Mouse (Mus musculus) neural tube, embryonic 11.5 days (tissue): ENCODE results near the gene Chd1. TPM values are rescaled to one million over a fixed set of nuclear protein-coding genes. Genes with fewer than 3 reads are reported as not detected.

Source experiments
- ATAC-seq: fragments of 200-750 bp; cut with Nextera tagmentation; 2 replicates; pipeline ENCODE4 v1.8.0; 2017; ENCODE audit warnings: moderate number of reproducible peaks, mild to moderate bottlenecking, moderate TSS enrichment, moderate library complexity; ENCODE audit not compliant: insufficient read depth, low FRiP score, low TSS enrichment
- DNase-seq: peaks from one replicate; pipeline ENCODE4 v3.0.0-alpha.2; 2015; ENCODE audit warnings: low spot score
- H3K27ac ChIP-seq: fragments of 300-500 bp; sonication (generic); 2 replicates; pipeline ENCODE4 v1.5.1; 2014; ENCODE audit warnings: low read depth, mild to moderate bottlenecking, low read length
- H3K27me3 ChIP-seq: fragments of 300-500 bp; sonication (generic); 2 replicates; pipeline ENCODE4 v1.6.1; 2014; ENCODE audit warnings: mild to moderate bottlenecking, low read length, mixed read lengths; ENCODE audit not compliant: control insufficient read depth, insufficient read depth
- H3K36me3 ChIP-seq: fragments of 300-500 bp; sonication (generic); 2 replicates; pipeline ENCODE4 v1.6.1; 2014; ENCODE audit warnings: mild to moderate bottlenecking, low read length, moderate library complexity, mixed read lengths; ENCODE audit not compliant: control insufficient read depth, insufficient read depth
- H3K4me1 ChIP-seq: fragments of 300-500 bp; sonication (generic); 2 replicates; pipeline ENCODE4 v1.6.1; 2014; ENCODE audit warnings: low read length, mixed read lengths; ENCODE audit not compliant: control insufficient read depth, insufficient read depth
- H3K4me2 ChIP-seq: fragments of 300-500 bp; sonication (generic); 2 replicates; pipeline ENCODE4 v1.6.1; 2014; ENCODE audit warnings: low read depth, mild to moderate bottlenecking, moderate library complexity
- H3K4me3 ChIP-seq: fragments of 300-500 bp; sonication (generic); 2 replicates; pipeline ENCODE4 v1.5.1; 2014; ENCODE audit warnings: low read depth, low read length
- H3K9ac ChIP-seq: fragments of 300-500 bp; sonication (generic); 2 replicates; pipeline ENCODE4 v1.6.1; 2014; ENCODE audit warnings: mild to moderate bottlenecking, low read length
- H3K9me3 ChIP-seq: fragments of 300-500 bp; sonication (generic); 2 replicates; pipeline ENCODE4 v1.6.1; 2016; ENCODE audit warnings: low read length; ENCODE audit not compliant: control insufficient read depth
- WGBS: fragments of 180-500 bp; shearing (Covaris S2); extraction: QIAGEN DNeasy Blood & Tissue Kit; methylation state at CpG from one replicate; pipeline ENCODE4 v1.1.7; 2014; 5-methylcytosine and 5-hydroxymethylcytosine counted together
- polyA plus RNA-seq: library from polyadenylated mRNA; unstranded; fragments of >200 nt; fragmentation: Nextera tagmentation; extraction: Ambion mirVana; gene quantifications from 2 replicates; pipeline ENCODE4 v1.2.1, GENCODE M21; 2014

Chd1 gene
- polyA plus RNA-seq, 1 experiment from 2014 or later, result 38.8 TPM

DNA sequence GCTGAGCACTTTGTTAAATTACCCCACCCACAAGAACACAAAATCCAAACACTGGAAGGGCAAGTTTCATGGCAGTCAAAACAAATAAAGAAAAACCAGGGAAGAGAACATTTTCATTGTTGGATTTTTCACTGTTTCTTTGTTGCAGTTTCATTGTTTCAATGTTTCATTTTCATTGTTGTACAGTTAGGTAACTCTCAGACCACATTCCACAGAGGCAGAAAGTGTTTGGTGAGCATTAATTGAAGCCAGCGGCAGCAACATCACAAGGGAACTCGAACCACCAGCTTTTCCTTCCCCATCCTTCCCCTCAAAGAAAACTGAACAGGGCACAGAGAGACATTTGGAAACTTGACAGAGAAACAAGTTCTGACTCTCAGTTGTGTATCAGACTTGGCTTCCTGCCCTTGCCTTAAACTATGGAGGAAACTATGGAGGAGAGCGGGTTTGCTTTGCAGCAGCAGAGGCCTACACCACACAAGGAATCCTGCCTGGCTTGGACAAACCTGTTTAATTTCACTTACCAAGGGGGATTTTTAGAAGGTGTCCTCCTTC lies 109.0 kb downstream of the Chd1 start:
- H3K4me2 ChIP-seq, result no peak overlapping the region
- no peak for ATAC-seq
- H3K9me3 ChIP-seq, result no peaks in the 10 kb centered on the region
- no peaks in the 10 kb centered on the region for H3K36me3 ChIP-seq
- peaks cover 20% of the 10 kb centered on the region for H3K4me1 ChIP-seq
- 80% methylated on average over 3 of the region's 3 CpGs for WGBS
- no peak overlapping the region for H3K27ac ChIP-seq
- DNase-seq, result no peak
- no peak overlapping the region for H3K4me3 ChIP-seq
- H3K9ac ChIP-seq, result no peak overlapping the region
- no peaks in the 10 kb centered on the region for H3K27me3 ChIP-seq

DNA sequence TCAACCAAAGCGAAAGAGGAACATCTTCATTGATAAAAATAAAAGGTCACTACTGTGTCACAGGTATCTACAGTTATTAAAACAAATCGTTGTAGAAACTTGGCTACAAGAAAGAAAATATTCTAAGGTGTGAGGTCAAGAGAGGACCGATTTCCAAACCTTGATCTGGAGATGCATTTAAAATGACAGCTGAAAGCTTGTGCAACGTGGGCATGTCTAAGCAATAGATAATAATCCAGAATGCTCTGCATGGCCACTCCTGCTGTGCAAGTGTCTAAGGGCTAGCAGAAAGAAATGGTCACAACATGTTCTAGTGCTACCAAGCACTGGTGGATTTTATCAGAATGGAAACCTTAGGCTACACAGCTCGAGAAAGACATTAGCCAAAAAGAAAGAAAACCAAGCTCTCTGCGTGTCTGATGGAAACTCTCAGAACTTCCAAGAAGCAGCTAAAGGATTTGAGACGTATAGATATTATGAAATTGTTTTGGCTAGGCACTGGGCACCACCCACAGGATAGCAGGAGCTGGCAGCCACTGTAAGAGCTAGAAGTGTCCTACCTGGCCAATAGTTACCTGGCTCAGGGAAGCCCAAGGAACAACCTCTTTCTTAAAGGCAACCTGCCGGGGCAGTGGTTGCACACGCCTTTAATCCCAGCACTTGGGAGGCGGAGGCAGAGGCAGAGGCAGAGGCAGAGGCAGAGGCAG lies 110.7 kb downstream of the Chd1 start:
- Histone ChIP-seq H3K9ac (no peak overlapping the region), H3K27me3 (no peaks in the 10 kb centered on the region), H3K4me1 (peaks cover 9% of the 10 kb centered on the region), H3K9me3 (no peaks in the 10 kb centered on the region), H3K4me2 (no peak overlapping the region), H3K27ac (no peak overlapping the region), H3K36me3 (no peaks in the 10 kb centered on the region), H3K4me3 (no peak overlapping the region)
- ATAC-seq (no peak), DNase-seq (no peak)
- 89% methylated on average over 10 of the region's 10 CpGs for WGBS

DNA sequence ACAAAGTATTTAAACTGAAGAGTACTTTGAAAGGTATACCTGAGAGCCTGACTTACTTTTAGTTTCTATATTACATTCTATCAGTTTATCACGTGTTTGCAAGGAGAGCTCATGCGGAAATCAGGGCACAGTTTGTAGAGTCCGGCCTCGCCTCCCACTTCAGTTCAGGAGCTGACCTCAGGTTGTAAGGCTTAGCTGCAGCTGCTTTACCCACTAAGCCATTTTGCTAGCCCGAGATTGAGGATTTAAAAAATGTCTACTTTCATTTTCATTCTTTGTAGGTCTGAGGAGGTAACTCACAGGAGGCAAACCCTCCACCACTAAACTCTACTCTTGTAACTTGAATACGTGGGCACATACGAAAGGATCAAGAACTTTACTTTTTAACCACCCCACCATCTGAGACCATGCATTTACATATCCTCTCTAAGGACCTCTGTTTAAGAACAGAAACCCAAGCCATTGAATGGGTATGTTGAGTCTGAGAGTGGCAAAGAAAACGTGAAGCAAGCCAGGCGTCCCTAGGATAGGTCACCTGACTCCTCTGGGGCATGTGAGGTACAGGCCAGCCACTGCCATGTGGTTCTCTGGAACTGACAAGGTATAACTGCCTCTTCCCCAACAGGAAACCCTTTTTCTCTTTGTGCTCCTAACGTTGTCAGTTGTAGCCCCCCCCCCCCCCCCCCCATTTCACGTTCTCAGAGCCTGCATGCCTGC lies 111.8 kb downstream of the Chd1 start:
- Histone ChIP-seq H3K27me3 (no peaks in the 10 kb centered on the region), H3K9ac (no peak overlapping the region), H3K9me3 (no peaks in the 10 kb centered on the region), H3K4me3 (no peak overlapping the region), H3K4me1 (peaks cover 11% of the 10 kb centered on the region), H3K36me3 (no peaks in the 10 kb centered on the region), H3K4me2 (no peak overlapping the region), H3K27ac (no peak overlapping the region)
- ATAC-seq (no peak), DNase-seq (no peak)
- 84% methylated on average over 10 of the region's 11 CpGs for WGBS

DNA sequence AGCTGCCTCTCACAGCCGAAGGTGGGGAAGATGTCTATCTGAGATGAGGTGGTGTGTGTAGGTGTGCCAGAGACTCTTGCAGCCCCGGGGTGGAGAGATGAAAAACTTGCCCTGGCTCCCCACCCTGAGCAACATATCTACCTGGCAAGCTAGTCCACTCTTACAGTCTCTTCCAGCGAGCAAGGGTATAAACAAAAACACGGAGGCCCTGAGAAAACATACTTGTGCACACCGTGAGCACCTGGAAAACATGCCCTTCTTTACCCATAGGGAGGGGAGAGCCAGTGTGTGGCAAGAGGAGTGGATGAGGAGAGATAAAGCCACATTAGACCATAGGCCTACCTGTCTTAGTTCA lies 112.3 kb downstream of the Chd1 start:
- 92% methylated on average over 5 of the region's 5 CpGs for WGBS
- H3K36me3 ChIP-seq, result no peaks in the 10 kb centered on the region
- ATAC-seq, result no peak

DNA sequence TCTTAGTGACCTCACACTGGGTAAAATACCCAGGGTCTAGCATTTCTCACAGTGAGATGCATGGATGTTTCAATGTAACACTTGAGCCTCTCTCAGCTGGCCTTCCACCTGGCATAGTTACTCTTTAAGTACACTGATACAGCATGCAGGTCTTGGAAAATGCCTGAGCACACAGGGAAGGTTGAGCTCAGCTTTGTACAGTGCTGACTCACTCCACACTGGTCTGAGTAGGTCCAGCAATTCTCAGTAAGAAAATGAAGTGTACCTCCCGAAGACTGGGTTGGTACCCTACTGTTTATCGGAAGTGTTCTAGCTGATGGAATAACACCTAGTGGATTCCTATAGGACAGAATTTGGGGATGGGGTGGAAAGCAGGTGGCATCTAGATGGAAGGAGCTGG lies 112.9 kb downstream of the Chd1 start:
- no peak for ATAC-seq

More for the DNA sequence above, 112.3 kb downstream of the Chd1 start:
- Histone ChIP-seq H3K9ac (no peak overlapping the region), H3K27ac (no peak overlapping the region), H3K4me2 (no peak overlapping the region), H3K9me3 (no peaks in the 10 kb centered on the region), H3K4me3 (no peak overlapping the region), H3K27me3 (no peaks in the 10 kb centered on the region), H3K4me1 (peaks cover 10% of the 10 kb centered on the region)
- DNase-seq, result no peak

DNA sequence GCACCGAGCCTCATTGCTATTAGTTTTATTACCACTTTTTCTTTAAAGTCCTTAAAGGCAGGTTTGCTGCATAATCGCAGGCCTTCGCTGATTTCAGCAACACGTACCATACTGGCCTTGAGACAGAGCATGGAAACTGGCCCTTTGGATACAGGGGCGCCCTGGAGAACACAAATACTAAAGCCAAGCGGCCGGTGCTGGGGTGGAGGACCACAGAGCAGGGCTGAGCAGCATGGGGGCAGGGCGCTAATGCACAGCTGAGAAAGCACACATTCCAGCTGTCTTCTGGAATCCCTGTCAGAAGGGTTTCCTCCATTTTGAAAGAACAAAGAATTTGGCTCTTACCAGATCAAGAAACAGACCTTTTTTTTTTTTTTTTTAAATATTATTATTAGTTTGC lies 113.6 kb downstream of the Chd1 start:
- no peak overlapping the region for H3K9ac ChIP-seq
- ATAC-seq, result no peak
- H3K4me2 ChIP-seq, result no peak overlapping the region
- H3K27ac ChIP-seq, result no peak overlapping the region
- H3K27me3 ChIP-seq, result no peaks in the 10 kb centered on the region
- 79% methylated on average over 8 of the region's 8 CpGs for WGBS
- no peaks in the 10 kb centered on the region for H3K9me3 ChIP-seq
- H3K4me1 ChIP-seq, result peaks cover 6% of the 10 kb centered on the region
- no peak for DNase-seq
- no peaks in the 10 kb centered on the region for H3K36me3 ChIP-seq
- H3K4me3 ChIP-seq, result no peak overlapping the region

More for the DNA sequence above, 112.9 kb downstream of the Chd1 start:
- Histone ChIP-seq H3K9ac (no peak overlapping the region), H3K4me3 (no peak overlapping the region), H3K36me3 (no peaks in the 10 kb centered on the region), H3K4me1 (peaks cover 4% of the 10 kb centered on the region), H3K9me3 (no peaks in the 10 kb centered on the region), H3K27ac (no peak overlapping the region), H3K4me2 (no peak overlapping the region), H3K27me3 (no peaks in the 10 kb centered on the region)
- 90% methylated on average over 2 of the region's 2 CpGs for WGBS
- no peak for DNase-seq

DNA sequence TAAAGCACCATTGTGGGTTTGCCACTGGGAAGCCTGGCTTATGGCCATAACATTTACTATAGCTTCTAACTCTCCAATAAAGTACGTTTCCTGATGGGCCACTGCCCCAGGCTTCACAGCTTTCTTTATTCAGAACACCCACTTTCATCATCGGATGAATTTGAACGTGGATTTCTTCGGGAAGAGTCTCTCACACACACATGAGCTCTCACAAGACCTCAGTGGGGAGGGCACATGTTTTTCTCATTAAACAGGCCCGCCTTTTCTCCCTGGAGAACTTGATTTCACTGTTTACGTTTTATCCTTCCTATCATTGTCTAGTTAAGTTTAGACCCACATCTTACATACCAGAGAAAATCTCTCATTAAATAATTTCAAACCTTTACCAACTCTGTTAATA lies 115.4 kb downstream of the Chd1 start:
- H3K27me3 ChIP-seq, result no peaks in the 10 kb centered on the region
- no peak overlapping the region for H3K4me3 ChIP-seq
- H3K4me2 ChIP-seq, result no peak overlapping the region
- H3K9me3 ChIP-seq, result no peaks in the 10 kb centered on the region
- H3K27ac ChIP-seq, result no peak overlapping the region
- no peaks in the 10 kb centered on the region for H3K36me3 ChIP-seq
- H3K4me1 ChIP-seq, result peaks cover 8% of the 10 kb centered on the region
- ATAC-seq (no peak), DNase-seq (no peak)
- H3K9ac ChIP-seq, result no peak overlapping the region
- 55% methylated on average over 6 of the region's 6 CpGs for whole genome bisulfite sequencing

DNA sequence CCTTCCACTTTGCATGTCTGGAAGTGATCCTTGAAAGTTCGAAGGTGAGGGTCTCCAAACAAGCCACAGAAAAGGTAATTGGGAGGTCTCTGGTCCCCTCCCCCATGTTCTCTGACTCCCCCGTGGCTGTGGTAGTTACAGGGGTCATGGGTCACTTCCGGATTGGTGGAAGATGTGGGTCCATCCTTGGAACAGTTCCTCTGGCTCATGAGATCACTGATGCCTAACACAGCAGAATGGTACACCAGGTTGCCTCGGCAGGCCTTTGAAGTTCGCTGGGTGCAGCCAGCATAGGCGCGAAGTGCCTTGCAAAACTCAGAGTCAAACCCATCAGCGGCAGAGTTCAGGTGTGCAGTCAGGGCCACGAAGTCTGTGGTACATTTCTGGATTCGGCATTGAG lies 116.0 kb downstream of the Chd1 start:
- no peak overlapping the region for H3K4me2 ChIP-seq
- no peaks in the 10 kb centered on the region for H3K9me3 ChIP-seq
- H3K27me3 ChIP-seq, result no peaks in the 10 kb centered on the region
- H3K9ac ChIP-seq, result no peak overlapping the region
- WGBS, result 77% methylated on average over 10 of the region's 10 CpGs
- peaks cover 8% of the 10 kb centered on the region for H3K4me1 ChIP-seq
- no peak overlapping the region for H3K27ac ChIP-seq
- DNase-seq (no peak), ATAC-seq (no peak)
- no peak overlapping the region for H3K4me3 ChIP-seq
- H3K36me3 ChIP-seq, result no peaks in the 10 kb centered on the region

GRCm38 (mm10) chr17:15821706-15822105 lies 116.9 kb downstream of the Chd1 start:
- H3K9ac ChIP-seq, result no peak overlapping the region
- H3K4me3 ChIP-seq, result no peak overlapping the region
- no peaks in the 10 kb centered on the region for H3K27me3 ChIP-seq
- no peaks in the 10 kb centered on the region for H3K9me3 ChIP-seq
- 87% methylated on average over 4 of the region's 4 CpGs for WGBS
- no peaks in the 10 kb centered on the region for H3K36me3 ChIP-seq
- H3K4me2 ChIP-seq, result no peak overlapping the region
- peaks cover 8% of the 10 kb centered on the region for H3K4me1 ChIP-seq
- ATAC-seq, result no peak
- no peak overlapping the region for H3K27ac ChIP-seq
- no peak for DNase-seq
